Mouse (Mus musculus) ES-E14 (cell line): Measurements from ENCODE around the gene Nanos3. TPM values are rescaled to one million over a fixed set of nuclear protein-coding genes. Genes with fewer than 3 reads are reported as not detected.

Source experiments
- DNase-seq: peaks from one replicate; pipeline ENCODE4 v3.0.0-alpha.2; 2013; ENCODE audit warnings: low read depth, low spot score
- H3K27ac ChIP-seq: 2 replicates; pipeline ENCODE4 v1.5.1; 2012; ENCODE audit warnings: low read depth, mild to moderate bottlenecking, low read length, moderate library complexity, mixed read lengths; ENCODE audit not compliant: poor library complexity, insufficient read depth, severe bottlenecking
- H3K36me3 ChIP-seq: 2 replicates; pipeline ENCODE4 v1.6.1; 2012; ENCODE audit warnings: mild to moderate bottlenecking, low read length, moderate library complexity, mixed read lengths; ENCODE audit not compliant: control insufficient read depth, poor library complexity, insufficient read depth, severe bottlenecking
- H3K4me1 ChIP-seq, 2 experiments: fragments of 150-350 bp in 1 of 2; sonication (generic) in 1 of 2; 2 replicates each; pipeline ENCODE4 v1.6.1; 2012; ENCODE audit warnings: low read length in 2 of 2, mild to moderate bottlenecking in 1 of 2, mixed read lengths in 1 of 2; ENCODE audit not compliant: control insufficient read depth in 2 of 2, insufficient read depth in 2 of 2, poor library complexity in 1 of 2
- H3K4me3 ChIP-seq, 2 experiments: fragments of 150-350 bp in 1 of 2; sonication (generic) in 1 of 2; 2 replicates each; pipeline ENCODE4 v1.5.1; 2012; ENCODE audit warnings: low read length in 2 of 2, low read depth in 1 of 2, mild to moderate bottlenecking in 1 of 2, mixed read lengths in 1 of 2; ENCODE audit not compliant: insufficient read depth in 1 of 2, poor library complexity in 1 of 2, severe bottlenecking in 1 of 2
- H3K9ac ChIP-seq: 2 replicates; pipeline ENCODE4 v1.6.1; 2012; ENCODE audit warnings: low read depth, mild to moderate bottlenecking, low read length, mixed read lengths; ENCODE audit not compliant: poor library complexity, insufficient read depth, severe bottlenecking
- H3K9me3 ChIP-seq: fragments of 150-350 bp; sonication (generic); 2 replicates; pipeline ENCODE4 v1.6.1; 2012; ENCODE audit warnings: low read depth, mild to moderate bottlenecking, low read length; ENCODE audit not compliant: control insufficient read depth, insufficient read depth
- CHD2 ChIP-seq: IDR thresholded peaks from 2 replicates; pipeline ENCODE4 v1.6.1; 2014; ENCODE audit warnings: mild to moderate bottlenecking, low read depth, low read length, inconsistent platforms
- HCFC1 ChIP-seq: IDR thresholded peaks from 2 replicates; pipeline ENCODE4 v1.6.1; 2012; ENCODE audit warnings: low read length, inconsistent platforms, borderline replicate concordance; ENCODE audit not compliant: insufficient read depth
- MAFK ChIP-seq: IDR thresholded peaks from 2 replicates; pipeline ENCODE4 v1.6.1; 2014; ENCODE audit warnings: mild to moderate bottlenecking, low read depth, low read length, inconsistent platforms; ENCODE audit not compliant: insufficient read depth
- ZC3H11A ChIP-seq: IDR thresholded peaks from 2 replicates; pipeline ENCODE4 v1.6.1; 2012; ENCODE audit warnings: low read depth, mild to moderate bottlenecking, inconsistent platforms, low read length, borderline replicate concordance
- ZNF384 ChIP-seq: IDR thresholded peaks from 2 replicates; pipeline ENCODE4 v1.6.1; 2012; ENCODE audit warnings: low read depth, low read length, inconsistent platforms
- in situ Hi-C, 2 experiments: fragments of 600-800 bp; cut with MboI; formaldehyde crosslinking; loops; one replicate each; pipeline ENCODE4 v1.15.1; 2025; ENCODE audit warnings: low sequenced_read_pairs in 2 of 2, inconsistent platforms in 1 of 2; ENCODE audit not compliant: unreplicated experiment in 2 of 2
- total RNA-seq: library from RNA; depleted of rRNA; stranded (reverse); fragments of 300-350 nt; gene quantifications from 2 replicates; pipeline ENCODE4 v1.2.3, GENCODE M21; 2012

Gene Nanos3
- total RNA-seq, 1 experiment, result 7.0 TPM

DNA sequence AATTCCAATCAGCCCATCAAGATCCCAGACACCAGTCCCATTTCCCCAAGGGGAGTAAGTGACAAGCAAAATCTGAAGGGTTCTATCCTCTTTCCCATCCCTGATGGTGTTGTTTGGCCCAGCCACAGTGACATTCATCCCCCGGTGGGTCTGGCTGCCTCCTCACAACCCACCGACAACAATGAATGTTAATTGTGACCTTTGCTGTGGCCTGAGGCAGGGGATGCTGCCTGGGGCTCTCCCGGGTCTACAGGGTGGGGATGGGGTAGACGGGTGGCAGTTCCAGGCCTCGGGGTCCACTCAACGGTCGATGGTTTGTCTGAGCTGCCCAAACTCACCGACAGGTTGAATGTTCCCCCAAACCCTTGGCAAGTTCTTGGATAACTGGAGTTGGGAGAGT lies 6.4 kb downstream of the Nanos3 start:
- TF ChIP-seq HCFC1, result no peak
- TF ChIP-seq CHD2, result no peak
- no peak for TF ChIP-seq ZNF384
- TF ChIP-seq MAFK, result no peak
- no peak for TF ChIP-seq ZC3H11A
- H3K4me3 ChIP-seq, result no peak overlapping the region; a peak in 1 of 4 replicates
- peak overlapping the region; percentile 40; the same call in 1 of the 2 replicates for H3K27ac ChIP-seq
- peaks cover 10% of the 10 kb centered on the region for H3K36me3 ChIP-seq
- in situ Hi-C loops, result no loop called here
- H3K9ac ChIP-seq, result peak overlapping the region; percentile 54; the same call in 1 of the 2 replicates
- H3K9me3 ChIP-seq, result no peaks in the 10 kb centered on the region
- H3K4me1 ChIP-seq, result peaks cover 18 to 35% of the 10 kb centered on the region in 2 experiments
- DNase-seq, result no peak

DNA sequence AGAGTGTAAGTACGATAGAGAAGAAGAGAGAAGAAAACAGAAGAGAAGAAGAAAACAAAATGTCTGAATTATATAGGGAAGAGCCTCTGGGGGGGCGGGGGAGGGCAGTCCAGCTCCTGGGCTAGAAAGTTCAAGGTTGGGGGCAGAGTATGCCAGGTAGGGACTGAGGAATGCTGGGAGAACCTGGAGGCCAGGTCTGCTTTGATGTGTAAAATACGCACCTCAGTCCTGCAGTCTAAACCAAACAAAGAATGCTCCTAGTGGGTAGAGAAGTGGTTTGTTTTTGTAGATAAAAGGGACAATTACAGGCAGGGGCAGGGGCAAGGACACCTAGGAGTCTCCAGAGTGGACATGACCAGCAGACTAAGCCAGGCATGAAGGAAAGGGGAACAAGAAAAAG lies 7.6 kb downstream of the Nanos3 start:
- no peak for TF ChIP-seq CHD2
- no peak for TF ChIP-seq MAFK
- TF ChIP-seq ZC3H11A, result no peak
- no peak for TF ChIP-seq ZNF384
- no peak for TF ChIP-seq HCFC1
- peaks cover 18 to 34% of the 10 kb centered on the region in 2 experiments for H3K4me1 ChIP-seq
- H3K4me3 ChIP-seq, result no peak overlapping the region
- no peak overlapping the region for H3K9ac ChIP-seq
- in situ Hi-C loops, result no loop called here
- peak overlapping the region; percentile 51; the same call in 1 of the 2 replicates for H3K27ac ChIP-seq
- H3K9me3 ChIP-seq, result no peaks in the 10 kb centered on the region
- peaks cover 16% of the 10 kb centered on the region for H3K36me3 ChIP-seq
- DNase-seq, result no peak

DNA sequence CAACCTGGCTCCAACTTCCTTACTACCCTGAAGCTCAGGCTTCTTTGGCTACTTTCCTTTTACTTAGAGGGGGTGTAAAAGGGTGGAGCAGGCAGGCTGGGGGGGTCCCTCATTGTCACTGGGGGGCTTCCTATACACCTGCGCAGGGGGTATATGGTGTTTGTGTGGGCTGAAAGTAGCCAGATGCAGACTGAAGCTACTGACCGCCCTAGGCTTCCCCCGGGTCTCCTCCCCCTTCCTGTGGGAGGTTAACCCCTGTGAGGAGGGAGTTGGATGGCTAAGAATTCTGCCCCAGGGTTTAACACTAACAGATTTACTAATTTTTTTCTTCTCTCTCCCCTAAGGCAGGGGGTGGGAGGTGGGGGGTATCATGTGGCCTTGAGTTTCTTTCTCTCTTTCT lies 8.5 kb downstream of the Nanos3 start:
- peak overlapping the region; percentile 7; the same call in 1 of the 2 replicates for H3K9ac ChIP-seq
- DNase-seq, result no peak
- in situ Hi-C loops, result no loop called here
- no peaks in the 10 kb centered on the region for H3K9me3 ChIP-seq
- H3K4me3 ChIP-seq, result no peak overlapping the region
- peaks cover 18 to 38% of the 10 kb centered on the region in 2 experiments for H3K4me1 ChIP-seq
- peak overlapping the region; percentile 14; the same call in 1 of the 2 replicates for H3K27ac ChIP-seq
- TF ChIP-seq MAFK, result no peak
- no peak for TF ChIP-seq CHD2
- no peak for TF ChIP-seq HCFC1
- no peak for TF ChIP-seq ZNF384
- TF ChIP-seq ZC3H11A, result no peak
- H3K36me3 ChIP-seq, result peaks cover 25% of the 10 kb centered on the region

DNA sequence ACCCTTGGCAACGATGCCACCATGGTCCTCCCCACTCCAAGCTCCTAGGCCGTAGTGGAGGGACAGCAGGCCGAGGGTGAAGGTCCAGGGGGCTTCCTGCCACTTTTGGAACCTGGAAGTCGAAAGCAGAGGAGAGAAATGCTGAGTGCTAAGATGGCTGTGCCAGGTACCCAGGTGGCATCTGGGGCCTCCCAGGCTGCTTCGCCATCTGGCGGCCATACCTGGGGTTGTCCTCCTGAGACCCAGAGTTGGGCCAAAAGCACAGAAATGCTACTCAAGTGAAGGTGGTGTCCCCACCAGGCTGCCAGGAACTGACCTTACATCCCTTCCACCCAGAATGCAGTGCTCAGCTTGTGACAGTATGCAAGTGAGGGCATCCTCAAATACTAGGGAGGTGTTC lies 11.2 kb downstream of the Nanos3 start:
- Histone ChIP-seq H3K27ac (no peak overlapping the region), H3K4me1 (peaks cover 7 to 22% of the 10 kb centered on the region in 2 experiments), H3K9me3 (no peaks in the 10 kb centered on the region), H3K36me3 (peaks cover 29% of the 10 kb centered on the region), H3K4me3 (no peak overlapping the region), H3K9ac (no peak overlapping the region)
- in situ Hi-C loops, result no loop called here
- TF ChIP-seq ZNF384, result no peak
- TF ChIP-seq ZC3H11A, result no peak
- TF ChIP-seq MAFK, result no peak
- TF ChIP-seq HCFC1, result no peak
- TF ChIP-seq CHD2, result no peak
- no peak for DNase-seq

DNA sequence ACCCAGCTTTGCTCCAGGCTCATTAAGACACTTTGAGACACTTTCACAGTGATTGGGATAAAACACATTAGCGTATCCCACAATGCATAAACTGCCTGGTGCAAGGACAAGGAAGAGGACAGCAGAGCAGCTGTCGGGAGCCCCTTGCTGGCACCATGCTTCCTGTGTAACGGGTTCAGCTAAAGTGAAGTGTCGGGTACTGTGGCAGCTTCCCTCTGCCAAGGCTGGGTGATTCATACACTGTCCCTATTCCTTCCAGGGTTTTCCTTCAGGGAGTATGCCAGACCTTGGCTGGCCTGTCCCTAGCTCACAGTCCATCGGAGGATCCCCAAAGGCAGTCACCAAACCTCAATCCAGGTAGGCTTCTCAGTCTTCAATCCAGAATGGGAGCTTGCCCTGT lies 14.9 kb downstream of the Nanos3 start:
- Histone ChIP-seq H3K36me3 (peaks cover 28% of the 10 kb centered on the region), H3K9me3 (no peaks in the 10 kb centered on the region), H3K27ac (no peak overlapping the region), H3K4me3 (no peak overlapping the region), H3K9ac (no peak overlapping the region), H3K4me1 (peaks cover 0 to 6% of the 10 kb centered on the region in 2 experiments; a peak in 1 of 4 replicates)
- in situ Hi-C loops, result no loop called here
- DNase-seq, result no peak
- TF ChIP-seq ZNF384, result no peak
